Mouse (Mus musculus): ENCODE measurements around the gene Rnf215.
A peak's percentile ranks its signal among the peaks of the same experiment; 100 is the strongest.
"Not testable (repeated sequence)": the region's sequence is repeated elsewhere in the genome, so short reads cannot be mapped to it uniquely, and the experiment has no call there.

Gene Rnf215

GRCm38 (mm10) chr11:4147098-4147497, 12.1 kb downstream of the Rnf215 start:
- ATAC-seq (ENCODE audit: low TSS enrichment), result no peak

GRCm38 (mm10) chr11:4148120-4148519, 13.1 kb downstream of the Rnf215 start:
- no peak for ATAC-seq (ENCODE audit: low TSS enrichment)

- ATAC-seq (ENCODE audit: low TSS enrichment), result no peak
These were observed 13.6 kb downstream of the Rnf215 start for GRCm38 (mm10) chr11:4148536-4149156.

- ATAC-seq (ENCODE audit: low TSS enrichment), result no peak
These were observed 14.9 kb downstream of the Rnf215 start for GRCm38 (mm10) chr11:4149886-4150285.

- no peak for ATAC-seq (ENCODE audit: low TSS enrichment)
These were observed 18.7 kb downstream of the Rnf215 start for GRCm38 (mm10) chr11:4153694-4154093.

GRCm38 (mm10) chr11:4155641-4156040, 20.6 kb downstream of the Rnf215 start:
- no peak for ATAC-seq (ENCODE audit: low TSS enrichment)

- no peak for ATAC-seq (ENCODE audit: low TSS enrichment)
These were observed 23.7 kb downstream of the Rnf215 start for GRCm38 (mm10) chr11:4158676-4159075.

- peak; percentile 94 for ATAC-seq (ENCODE audit: low TSS enrichment)
These were observed 25.1 kb downstream of the Rnf215 start, which contains the start of the genes Ccdc157 and Sf3a1 for GRCm38 (mm10) chr11:4159808-4160708. Gene Ccdc157 (minus strand): TSS chr11:4160293. Gene Sf3a1 (plus strand): TSS chr11:4160350.

- ATAC-seq (ENCODE audit: low TSS enrichment), result no peak
These were observed 25.9 kb downstream of the Rnf215 start for GRCm38 (mm10) chr11:4160758-4161480.

- no peak for ATAC-seq (ENCODE audit: low TSS enrichment)
These were observed 29.7 kb downstream of the Rnf215 start for GRCm38 (mm10) chr11:4164701-4165100.

- no peak for ATAC-seq (ENCODE audit: low TSS enrichment)
These were observed 31.6 kb downstream of the Rnf215 start for GRCm38 (mm10) chr11:4166467-4167090.

GRCm38 (mm10) chr11:4174586-4174985, 39.6 kb downstream of the Rnf215 start:
- peak; percentile 47 for ATAC-seq (ENCODE audit: low TSS enrichment)

GRCm38 (mm10) chr11:4177716-4178115, 42.7 kb downstream of the Rnf215 start:
- no peak for ATAC-seq (ENCODE audit: low TSS enrichment)

- ATAC-seq (ENCODE audit: low TSS enrichment), result no peak
These were observed 47.1 kb downstream of the Rnf215 start for GRCm38 (mm10) chr11:4182061-4182460.

- no peak for ATAC-seq (ENCODE audit: low TSS enrichment)
These were observed 48.5 kb downstream of the Rnf215 start for GRCm38 (mm10) chr11:4183511-4183910.

GRCm38 (mm10) chr11:4184251-4184952, 49.4 kb downstream of the Rnf215 start:
- ATAC-seq (ENCODE audit: low TSS enrichment), result no peak

GRCm38 (mm10) chr11:4185480-4185879, 50.5 kb downstream of the Rnf215 start:
- not testable (repeated sequence) for ATAC-seq (ENCODE audit: low TSS enrichment)

GRCm38 (mm10) chr11:4186486-4187317, 51.7 kb downstream of the Rnf215 start, which contains the start of gene Tbc1d10a:
Gene Tbc1d10a (plus strand): TSS chr11:4186789.
- peak; percentile 92 for ATAC-seq (ENCODE audit: low TSS enrichment)

- no peak for ATAC-seq (ENCODE audit: low TSS enrichment)
These were observed 52.3 kb downstream of the Rnf215 start for GRCm38 (mm10) chr11:4187318-4187700.

GRCm38 (mm10) chr11:4189182-4189581, 54.2 kb downstream of the Rnf215 start:
- no peak for ATAC-seq (ENCODE audit: low TSS enrichment)
